Mouse (Mus musculus) stomach, postnatal 0 days (tissue): Measurements from ENCODE around the gene Tnfrsf17. TPM values are rescaled to one million over a fixed set of nuclear protein-coding genes. Genes with fewer than 3 reads are reported as not detected.
"Not testable (repeated sequence)": the region's sequence is repeated elsewhere in the genome, so short reads cannot be mapped to it uniquely, and the experiment has no call there.

Experiments used
- ATAC-seq: fragments of 200-750 bp; cut with Nextera tagmentation; 2 replicates; pipeline ENCODE4 v1.8.0; 2017; ENCODE audit not compliant: low FRiP score, low TSS enrichment
- DNase-seq: peaks from one replicate; pipeline ENCODE4 v3.0.0-alpha.2; 2016; ENCODE audit warnings: low spot score
- H3K27ac ChIP-seq: fragments of 300-500 bp; sonication (generic); replicated peaks from 2 replicates; pipeline ENCODE4 v1.5.1; 2014; ENCODE audit warnings: mild to moderate bottlenecking, control low read depth
- H3K27me3 ChIP-seq: fragments of 300-500 bp; sonication (generic); 2 replicates; pipeline ENCODE4 v1.6.1; 2014; ENCODE audit warnings: low read length; ENCODE audit not compliant: control insufficient read depth, insufficient read depth
- H3K36me3 ChIP-seq: fragments of 300-500 bp; sonication (generic); 2 replicates; pipeline ENCODE4 v1.6.1; 2014; ENCODE audit warnings: low read length, mixed read lengths; ENCODE audit not compliant: control insufficient read depth, insufficient read depth
- H3K4me1 ChIP-seq: fragments of 300-500 bp; sonication (generic); replicated peaks from 2 replicates; pipeline ENCODE4 v1.6.1; 2014; ENCODE audit warnings: antibody characterized with exemption; ENCODE audit not compliant: control insufficient read depth, insufficient read depth
- H3K4me2 ChIP-seq: fragments of 300-500 bp; sonication (generic); replicated peaks from 2 replicates; pipeline ENCODE4 v1.6.1; 2014; ENCODE audit warnings: low read depth, mild to moderate bottlenecking, control low read depth, moderate library complexity
- H3K4me3 ChIP-seq: fragments of 300-500 bp; sonication (generic); 2 replicates; pipeline ENCODE4 v1.5.1; 2014; ENCODE audit warnings: low read depth, low read length, control low read depth
- H3K9ac ChIP-seq: fragments of 300-500 bp; sonication (generic); 2 replicates; pipeline ENCODE4 v1.6.1; 2014; ENCODE audit warnings: mild to moderate bottlenecking, low read length, control low read depth, mixed read lengths
- H3K9me3 ChIP-seq: fragments of 300-500 bp; sonication (generic); 2 replicates; pipeline ENCODE4 v1.6.1; 2016; ENCODE audit warnings: low read length; ENCODE audit not compliant: control insufficient read depth
- CTCF ChIP-seq: IDR thresholded peaks from 2 replicates; pipeline ENCODE4 v1.5.1; 2016; ENCODE audit warnings: antibody characterized with exemption, low read depth, mild to moderate bottlenecking, moderate library complexity
- EP300 ChIP-seq: optimal IDR thresholded peaks from 2 replicates; pipeline ENCODE3; 2016; ENCODE audit warnings: antibody characterized with exemption
- WGBS: fragments of 180-500 bp; shearing (Covaris S2); extraction: QIAGEN DNeasy Blood & Tissue Kit; methylation state at CpG from one replicate; pipeline ENCODE4 v1.1.7; 2014; 5-methylcytosine and 5-hydroxymethylcytosine counted together
- polyA plus RNA-seq: library from polyadenylated mRNA; unstranded; fragments of >200 nt; fragmentation: Nextera tagmentation; extraction: Ambion mirVana; gene quantifications from 2 replicates; pipeline ENCODE4 v1.2.1, GENCODE M21; 2015

The Tnfrsf17 gene
- polyA plus RNA-seq, 1 experiment from 2014 or later = 0.12 TPM

DNA sequence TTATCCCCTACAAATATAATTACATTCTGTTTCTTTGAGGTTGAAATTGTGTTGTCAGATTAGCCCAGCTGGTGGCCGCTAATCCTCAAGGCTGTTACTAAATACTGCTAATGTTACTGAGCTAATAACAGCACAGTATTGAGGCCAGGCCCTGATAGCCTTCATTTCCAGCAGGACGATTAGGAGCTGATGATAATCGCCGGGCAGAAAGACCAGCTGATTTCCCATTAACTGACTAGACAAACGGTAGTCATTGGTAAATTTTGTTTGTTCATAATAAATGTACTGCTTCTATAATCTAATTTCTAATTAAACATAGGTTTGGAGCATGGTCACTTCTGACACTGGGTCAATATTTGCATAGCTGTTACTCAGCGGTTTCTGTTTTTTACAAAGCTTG lies 34.8 kb upstream of the Tnfrsf17 start:
- Histone ChIP-seq H3K4me1 (no peaks in the 10 kb centered on the region), H3K9me3 (no peaks in the 10 kb centered on the region), H3K27ac (no peak overlapping the region), H3K4me2 (no peak overlapping the region), H3K4me3 (no peak overlapping the region), H3K27me3 (no peaks in the 10 kb centered on the region), H3K36me3 (no peaks in the 10 kb centered on the region), H3K9ac (no peak overlapping the region)
- 51% methylated on average over 6 of the region's 6 CpGs for WGBS
- no peak for TF ChIP-seq CTCF
- no peak for TF ChIP-seq EP300
- ATAC-seq = no peak
- no peak for DNase-seq

- WGBS = 73% methylated on average over 5 of the region's 5 CpGs
- Histone ChIP-seq H3K36me3 (no peaks in the 10 kb centered on the region), H3K4me3 (no peak overlapping the region), H3K27ac (no peak overlapping the region), H3K9me3 (no peaks in the 10 kb centered on the region), H3K4me2 (no peak overlapping the region), H3K27me3 (no peaks in the 10 kb centered on the region), H3K4me1 (no peaks in the 10 kb centered on the region), H3K9ac (no peak overlapping the region)
- TF ChIP-seq CTCF (no peak), EP300 (no peak)
- no peak for ATAC-seq
- DNase-seq = no peak
These were observed 30.9 kb upstream of the Tnfrsf17 start for GRCm38 (mm10) chr16:11282655-11283232.

DNA sequence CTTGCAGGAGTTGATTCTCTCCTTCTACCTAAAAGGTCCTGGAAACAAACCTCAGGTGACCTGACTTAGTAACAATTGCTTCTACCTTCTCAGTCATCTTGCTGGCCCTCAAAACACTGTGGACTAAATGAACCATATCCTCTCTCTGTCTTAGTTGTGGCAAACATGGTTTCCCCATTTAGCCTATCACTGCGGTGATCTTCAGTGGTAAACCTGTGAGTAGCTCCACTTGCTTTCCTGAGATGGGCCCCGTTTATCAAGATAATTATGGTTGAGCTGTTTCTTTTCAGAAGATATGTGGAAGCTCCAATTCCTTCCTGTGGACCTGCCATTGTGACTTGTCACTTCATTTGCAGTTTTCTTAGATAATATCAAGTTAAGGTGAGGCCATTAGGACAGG lies 28.7 kb upstream of the Tnfrsf17 start:
- Histone ChIP-seq H3K36me3 (no peaks in the 10 kb centered on the region), H3K9me3 (no peaks in the 10 kb centered on the region; the same call in 1 of the 2 replicates), H3K27me3 (no peaks in the 10 kb centered on the region), H3K4me3 (no peak overlapping the region), H3K9ac (no peak overlapping the region), H3K4me2 (no peak overlapping the region), H3K27ac (no peak overlapping the region), H3K4me1 (no peaks in the 10 kb centered on the region)
- 82% methylated on average over 2 of the region's 2 CpGs for WGBS
- ATAC-seq = no peak
- TF ChIP-seq EP300 = no peak
- no peak for DNase-seq

DNA sequence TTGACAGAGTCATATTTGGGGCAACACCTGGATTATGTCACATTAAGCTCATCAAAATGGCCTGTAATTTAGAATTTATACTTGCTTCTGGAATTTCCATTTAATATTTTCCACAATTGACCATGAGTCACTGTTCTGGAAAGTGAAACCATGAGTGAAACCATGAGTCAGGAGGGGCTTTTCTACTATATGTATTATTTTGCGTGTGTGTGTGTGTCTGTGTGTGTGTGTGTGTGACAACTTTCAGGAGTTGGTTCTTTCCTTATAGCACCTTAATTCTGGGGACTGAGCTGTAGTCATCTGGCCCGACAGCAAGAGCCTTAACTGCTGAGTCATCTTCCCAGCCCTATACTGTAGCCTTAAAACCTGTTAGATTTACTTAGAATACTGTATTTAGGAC lies 27.7 kb upstream of the Tnfrsf17 start:
- Histone ChIP-seq H3K4me2 (no peak overlapping the region), H3K27me3 (no peaks in the 10 kb centered on the region), H3K4me3 (no peak overlapping the region), H3K36me3 (no peaks in the 10 kb centered on the region), H3K27ac (no peak overlapping the region), H3K4me1 (no peaks in the 10 kb centered on the region), H3K9ac (no peak overlapping the region), H3K9me3 (no peaks in the 10 kb centered on the region; the same call in 1 of the 2 replicates)
- 75% methylated on average over 2 of the region's 2 CpGs for WGBS
- DNase-seq (no peak), ATAC-seq (no peak)
- TF ChIP-seq CTCF (no peak), EP300 (no peak)

- not testable (repeated sequence) for H3K4me1 ChIP-seq, ATAC-seq, H3K36me3 ChIP-seq, H3K27me3 ChIP-seq, H3K27ac ChIP-seq, H3K9ac ChIP-seq, DNase-seq, H3K4me3 ChIP-seq, H3K4me2 ChIP-seq, H3K9me3 ChIP-seq
- WGBS = 96% methylated on average over 7 of the region's 8 CpGs
These were observed 24.7 kb upstream of the Tnfrsf17 start for GRCm38 (mm10) chr16:11288873-11289272.

GRCm38 (mm10) chr16:11295583-11295982 lies 18.0 kb upstream of the Tnfrsf17 start:
- H3K4me1 ChIP-seq, H3K9me3 ChIP-seq, H3K9ac ChIP-seq, ATAC-seq, H3K4me2 ChIP-seq, H3K36me3 ChIP-seq, DNase-seq, H3K27ac ChIP-seq, H3K27me3 ChIP-seq, H3K4me3 ChIP-seq: not testable (repeated sequence)
- WGBS = 80% methylated on average over 4 of the region's 4 CpGs
